Mouse (Mus musculus) spleen, adult 2 months (tissue): Measurements from ENCODE around the gene Olfr64.

ENCODE experiments used
- CTCF ChIP-seq: fragments of 200-500 bp; IDR thresholded peaks from 2 replicates; pipeline ENCODE4 v1.5.1; 2011; ENCODE audit warnings: mild to moderate bottlenecking, inconsistent platforms; ENCODE audit not compliant: insufficient read depth, insufficient read length, insufficient replicate concordance; ENCODE audit errors: extremely low read depth
- POLR2A ChIP-seq: fragments of 200-500 bp; IDR thresholded peaks from 2 replicates; pipeline ENCODE4 v1.6.1; 2011; ENCODE audit warnings: low read depth, low read length, inconsistent platforms

DNA sequence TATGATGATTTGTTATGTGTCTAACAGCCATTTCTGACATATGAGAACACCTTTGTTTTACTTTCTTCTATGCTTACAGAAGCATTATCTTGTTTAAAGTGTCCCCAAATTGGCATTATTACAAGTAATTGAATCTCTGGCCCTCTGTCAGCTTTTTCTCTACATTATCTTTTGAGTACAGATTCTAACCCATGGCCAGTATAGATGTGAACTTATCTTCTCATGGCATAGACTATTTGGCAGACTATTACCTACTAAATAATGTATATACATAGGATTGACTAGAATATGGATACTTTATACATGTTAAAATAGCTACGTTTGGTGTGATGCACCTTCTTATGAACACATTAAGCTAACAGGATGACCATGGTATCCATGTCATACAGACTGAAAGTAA lies 39.6 kb downstream of the Olfr64 start:
- TF ChIP-seq CTCF, result no peak
- no peak for TF ChIP-seq POLR2A
